Mouse (Mus musculus): Measurements from ENCODE around the gene Gbp4. TPM values are rescaled to one million over a fixed set of nuclear protein-coding genes. Genes with fewer than 3 reads are reported as not detected.
"Not testable (repeated sequence)": the region's sequence is repeated elsewhere in the genome, so short reads cannot be mapped to it uniquely, and the experiment has no call there.

Gene Gbp4
- total and polyA plus RNA-seq, 3 experiments, result 16.1 to 19.3 (median 17.2) TPM

GRCm38 (mm10) chr5:105109775-105110174 is 29.6 kb downstream of the Gbp4 start:
- dilution Hi-C loops (cut with MboI; ENCODE audit: extremely low pct_ligation_motif_present, extremely low pct_unique_long_range_greater_than_20kb, low sequenced_read_pairs); H3K36me3 ChIP-seq (replicated peaks in 1 of 2; ENCODE audit: control insufficient read depth in 1 of 2, insufficient read depth in 1 of 2, low read length in 1 of 2); H3K79me2 ChIP-seq (replicated peaks; ENCODE audit: control insufficient read depth, extremely low read depth, insufficient read depth, poor library complexity, severe bottlenecking); in situ Hi-C loops (cut with MboI; ENCODE audit: low pct_ligation_motif_present, low pct_unique_long_range_greater_than_20kb, low sequenced_read_pairs); H3K27me3 ChIP-seq (replicated peaks); H3K9me3 ChIP-seq (replicated peaks; ENCODE audit: low read length): not testable (repeated sequence)
- peak; percentile 3 for DNase-seq (ENCODE audit: extremely low read depth)
- TF ChIP-seq RCOR1 (conservative IDR thresholded peaks at IDR 0.05; ENCODE audit: low read depth, low read length) (0 out of 2 replicates have a peak, but pooled peaks have one; percentile 4), POLR2A (IDR thresholded peaks at IDR 0.05; ENCODE audit: low read depth, low read length) (0 out of 2 replicates have a peak, but pooled peaks have one; percentile 7)
- Histone ChIP-seq H3K9ac (ENCODE audit: insufficient read depth, low read depth) (peak overlapping the region; percentile 8), H3K4me3 (replicated peaks in 1 of 3; ENCODE audit: low read depth in 2 of 3, low read length in 2 of 3, poor library complexity in 1 of 3) (peak overlapping the region in 2 of 3 experiments; percentile 13 to 42), H3K4me2 (ENCODE audit: insufficient read depth, low read depth, poor library complexity, severe bottlenecking) (peak overlapping the region; percentile 8; the same call in 1 of the 2 replicates), H3K27ac (ENCODE audit: insufficient read depth, low read depth) (peak overlapping the region; percentile 16; the same call in 1 of the 2 replicates), H3K4me1 (ENCODE audit: control insufficient read depth in 1 of 2, insufficient read depth in 2 of 2) (peaks cover 3 to 20% of the 10 kb centered on the region in 2 experiments; a peak in 3 of 4 replicates)

GRCm38 (mm10) chr5:105105689-105106088 is 33.7 kb downstream of the Gbp4 start:
- H3K9ac ChIP-seq (ENCODE audit: insufficient read depth, low read depth); in situ Hi-C loops (cut with MboI; ENCODE audit: low pct_ligation_motif_present, low pct_unique_long_range_greater_than_20kb, low sequenced_read_pairs); dilution Hi-C loops (cut with MboI; ENCODE audit: extremely low pct_ligation_motif_present, extremely low pct_unique_long_range_greater_than_20kb, low sequenced_read_pairs); H3K79me2 ChIP-seq (replicated peaks; ENCODE audit: control insufficient read depth, extremely low read depth, insufficient read depth, poor library complexity, severe bottlenecking); H3K4me1 ChIP-seq (ENCODE audit: control insufficient read depth in 1 of 2, insufficient read depth in 2 of 2); H3K9me3 ChIP-seq (replicated peaks; ENCODE audit: low read length); H3K4me3 ChIP-seq (replicated peaks in 1 of 3; ENCODE audit: low read depth in 2 of 3, low read length in 2 of 3, poor library complexity in 1 of 3); H3K27me3 ChIP-seq (replicated peaks); H3K27ac ChIP-seq (ENCODE audit: insufficient read depth, low read depth); H3K4me2 ChIP-seq (ENCODE audit: insufficient read depth, low read depth, poor library complexity, severe bottlenecking); H3K36me3 ChIP-seq (replicated peaks in 1 of 2; ENCODE audit: control insufficient read depth in 1 of 2, insufficient read depth in 1 of 2, low read length in 1 of 2); DNase-seq (ENCODE audit: extremely low read depth): not testable (repeated sequence)

- TF ChIP-seq KAT2A (IDR thresholded peaks at IDR 0.05; ENCODE audit: insufficient replicate concordance, low read length) (no peak), TCF12 (IDR thresholded peaks at IDR 0.05; ENCODE audit: low read depth, low read length) (no peak), ETS1 (conservative IDR thresholded peaks at IDR 0.05; ENCODE audit: low read depth, low read length) (no peak), RAD21 (IDR thresholded peaks at IDR 0.05; ENCODE audit: low read depth, low read length) (no peak), GABPA (IDR thresholded peaks at IDR 0.05; ENCODE audit: insufficient replicate concordance, low read depth, low read length) (no peak), ELF1 (IDR thresholded peaks at IDR 0.05; ENCODE audit: low read depth, low read length) (no peak)
- Histone ChIP-seq H3K4me1 (ENCODE audit: control insufficient read depth in 1 of 2, insufficient read depth in 2 of 2) (no peaks in the 10 kb centered on the region), H3K27me3 (replicated peaks) (no peaks in the 10 kb centered on the region), H3K4me3 (replicated peaks in 1 of 3; ENCODE audit: low read depth in 2 of 3, low read length in 2 of 3, poor library complexity in 1 of 3) (no peak overlapping the region), H3K79me2 (replicated peaks; ENCODE audit: control insufficient read depth, extremely low read depth, insufficient read depth, poor library complexity, severe bottlenecking) (no peaks in the 10 kb centered on the region), H3K9ac (ENCODE audit: insufficient read depth, low read depth) (no peak overlapping the region), H3K9me3 (replicated peaks; ENCODE audit: low read length) (no peaks in the 10 kb centered on the region), H3K4me2 (ENCODE audit: insufficient read depth, low read depth, poor library complexity, severe bottlenecking) (no peak overlapping the region), H3K27ac (ENCODE audit: insufficient read depth, low read depth) (no peak overlapping the region), H3K36me3 (replicated peaks in 1 of 2; ENCODE audit: control insufficient read depth in 1 of 2, insufficient read depth in 1 of 2, low read length in 1 of 2) (peaks cover 13 to 14% of the 10 kb centered on the region in 2 experiments)
- in situ Hi-C loops (cut with MboI; ENCODE audit: low pct_ligation_motif_present, low pct_unique_long_range_greater_than_20kb, low sequenced_read_pairs) (no loop called here), dilution Hi-C loops (cut with MboI; ENCODE audit: extremely low pct_ligation_motif_present, extremely low pct_unique_long_range_greater_than_20kb, low sequenced_read_pairs) (no loop called here)
- DNase-seq (ENCODE audit: extremely low read depth), result no peak
Observed at GRCm38 (mm10) chr5:105081900-105082299, 57.5 kb downstream of the Gbp4 start.

- H3K4me3 ChIP-seq (replicated peaks in 1 of 3; ENCODE audit: low read depth in 2 of 3, low read length in 2 of 3, poor library complexity in 1 of 3); H3K4me2 ChIP-seq (ENCODE audit: insufficient read depth, low read depth, poor library complexity, severe bottlenecking); H3K79me2 ChIP-seq (replicated peaks; ENCODE audit: control insufficient read depth, extremely low read depth, insufficient read depth, poor library complexity, severe bottlenecking); H3K36me3 ChIP-seq (replicated peaks in 1 of 2; ENCODE audit: control insufficient read depth in 1 of 2, insufficient read depth in 1 of 2, low read length in 1 of 2); H3K9ac ChIP-seq (ENCODE audit: insufficient read depth, low read depth); dilution Hi-C loops (cut with MboI; ENCODE audit: extremely low pct_ligation_motif_present, extremely low pct_unique_long_range_greater_than_20kb, low sequenced_read_pairs); H3K27me3 ChIP-seq (replicated peaks); H3K4me1 ChIP-seq (ENCODE audit: control insufficient read depth in 1 of 2, insufficient read depth in 2 of 2); H3K27ac ChIP-seq (ENCODE audit: insufficient read depth, low read depth); in situ Hi-C loops (cut with MboI; ENCODE audit: low pct_ligation_motif_present, low pct_unique_long_range_greater_than_20kb, low sequenced_read_pairs); DNase-seq (ENCODE audit: extremely low read depth); H3K9me3 ChIP-seq (replicated peaks; ENCODE audit: low read length): not testable (repeated sequence)
Observed at GRCm38 (mm10) chr5:105068356-105068755, 71.0 kb downstream of the Gbp4 start.
